Mouse (Mus musculus): ENCODE measurements around the gene Akap7. TPM values are rescaled to one million over a fixed set of nuclear protein-coding genes. Genes with fewer than 3 reads are reported as not detected.

Gene Akap7
- polyA plus RNA-seq, 1 experiment = 9.4 TPM

- no peaks in the 10 kb centered on the region for H3K4me1 ChIP-seq (ENCODE audit: control insufficient read depth, insufficient read depth, low read length)
- H3K27me3 ChIP-seq (ENCODE audit: control insufficient read depth, insufficient read depth, low read length) = no peaks in the 10 kb centered on the region
- H3K27ac ChIP-seq (ENCODE audit: control insufficient read depth, insufficient read depth, low read depth, low read length) = no peak overlapping the region
- H3K36me3 ChIP-seq (ENCODE audit: control insufficient read depth, insufficient read depth, low read length) = no peaks in the 10 kb centered on the region
- no peak overlapping the region for H3K4me3 ChIP-seq (ENCODE audit: control insufficient read depth, low read depth, low read length)
- no peak for TF ChIP-seq CTCF (IDR thresholded peaks at IDR 0.05; ENCODE audit: control insufficient read depth, insufficient read depth, insufficient replicate concordance, low read depth, low read length)
- no peak for TF ChIP-seq POLR2A (IDR thresholded peaks at IDR 0.05; ENCODE audit: control insufficient read depth, low read depth, low read length)
Observed at GRCm38 (mm10) chr10:25291053-25291452, 16.6 kb downstream of the Akap7 start.

GRCm38 (mm10) chr10:25285100-25285811 is 22.4 kb downstream of the Akap7 start:
- Histone ChIP-seq H3K4me1 (ENCODE audit: control insufficient read depth, insufficient read depth, low read length) (no peaks in the 10 kb centered on the region), H3K36me3 (ENCODE audit: control insufficient read depth, insufficient read depth, low read length) (no peaks in the 10 kb centered on the region), H3K27ac (ENCODE audit: control insufficient read depth, insufficient read depth, low read depth, low read length) (no peak overlapping the region), H3K27me3 (ENCODE audit: control insufficient read depth, insufficient read depth, low read length) (no peaks in the 10 kb centered on the region), H3K4me3 (ENCODE audit: control insufficient read depth, low read depth, low read length) (no peak overlapping the region)
- TF ChIP-seq POLR2A (IDR thresholded peaks at IDR 0.05; ENCODE audit: control insufficient read depth, low read depth, low read length) (no peak), CTCF (IDR thresholded peaks at IDR 0.05; ENCODE audit: control insufficient read depth, insufficient read depth, insufficient replicate concordance, low read depth, low read length) (no peak)

GRCm38 (mm10) chr10:25284427-25285099 is 23.1 kb downstream of the Akap7 start:
- TF ChIP-seq CTCF (IDR thresholded peaks at IDR 0.05; ENCODE audit: control insufficient read depth, insufficient read depth, insufficient replicate concordance, low read depth, low read length) (no peak), POLR2A (IDR thresholded peaks at IDR 0.05; ENCODE audit: control insufficient read depth, low read depth, low read length) (no peak)
- Histone ChIP-seq H3K27me3 (ENCODE audit: control insufficient read depth, insufficient read depth, low read length) (no peaks in the 10 kb centered on the region), H3K4me1 (ENCODE audit: control insufficient read depth, insufficient read depth, low read length) (no peaks in the 10 kb centered on the region), H3K36me3 (ENCODE audit: control insufficient read depth, insufficient read depth, low read length) (no peaks in the 10 kb centered on the region), H3K27ac (ENCODE audit: control insufficient read depth, insufficient read depth, low read depth, low read length) (no peak overlapping the region), H3K4me3 (ENCODE audit: control insufficient read depth, low read depth, low read length) (no peak overlapping the region)

GRCm38 (mm10) chr10:25283397-25283796 is 24.3 kb downstream of the Akap7 start:
- Histone ChIP-seq H3K4me1 (ENCODE audit: control insufficient read depth, insufficient read depth, low read length) (no peaks in the 10 kb centered on the region), H3K36me3 (ENCODE audit: control insufficient read depth, insufficient read depth, low read length) (no peaks in the 10 kb centered on the region)

GRCm38 (mm10) chr10:25280141-25280540 is 27.5 kb downstream of the Akap7 start:
- Histone ChIP-seq H3K4me3 (ENCODE audit: control insufficient read depth, low read depth, low read length) (no peak overlapping the region), H3K27me3 (ENCODE audit: control insufficient read depth, insufficient read depth, low read length) (no peaks in the 10 kb centered on the region), H3K36me3 (ENCODE audit: control insufficient read depth, insufficient read depth, low read length) (no peaks in the 10 kb centered on the region), H3K4me1 (ENCODE audit: control insufficient read depth, insufficient read depth, low read length) (no peaks in the 10 kb centered on the region), H3K27ac (ENCODE audit: control insufficient read depth, insufficient read depth, low read depth, low read length) (no peak overlapping the region)
- TF ChIP-seq POLR2A (IDR thresholded peaks at IDR 0.05; ENCODE audit: control insufficient read depth, low read depth, low read length) = no peak

More at GRCm38 (mm10) chr10:25283397-25283796, 24.3 kb downstream of the Akap7 start:
- no peak overlapping the region for H3K4me3 ChIP-seq (ENCODE audit: control insufficient read depth, low read depth, low read length)
- H3K27ac ChIP-seq (ENCODE audit: control insufficient read depth, insufficient read depth, low read depth, low read length) = no peak overlapping the region
- H3K27me3 ChIP-seq (ENCODE audit: control insufficient read depth, insufficient read depth, low read length) = no peaks in the 10 kb centered on the region
- TF ChIP-seq POLR2A (IDR thresholded peaks at IDR 0.05; ENCODE audit: control insufficient read depth, low read depth, low read length) (no peak), CTCF (IDR thresholded peaks at IDR 0.05; ENCODE audit: control insufficient read depth, insufficient read depth, insufficient replicate concordance, low read depth, low read length) (no peak)

GRCm38 (mm10) chr10:25279406-25279805 is 28.3 kb downstream of the Akap7 start:
- Histone ChIP-seq H3K36me3 (ENCODE audit: control insufficient read depth, insufficient read depth, low read length) (no peaks in the 10 kb centered on the region), H3K4me1 (ENCODE audit: control insufficient read depth, insufficient read depth, low read length) (peaks cover 6% of the 10 kb centered on the region), H3K27ac (ENCODE audit: control insufficient read depth, insufficient read depth, low read depth, low read length) (no peak overlapping the region; the same call in 1 of the 2 replicates), H3K4me3 (ENCODE audit: control insufficient read depth, low read depth, low read length) (no peak overlapping the region), H3K27me3 (ENCODE audit: control insufficient read depth, insufficient read depth, low read length) (no peaks in the 10 kb centered on the region)
- no peak for TF ChIP-seq CTCF (IDR thresholded peaks at IDR 0.05; ENCODE audit: control insufficient read depth, insufficient read depth, insufficient replicate concordance, low read depth, low read length)

GRCm38 (mm10) chr10:25275492-25275891 is 32.2 kb downstream of the Akap7 start:
- TF ChIP-seq CTCF (IDR thresholded peaks at IDR 0.05; ENCODE audit: control insufficient read depth, insufficient read depth, insufficient replicate concordance, low read depth, low read length) = no peak
- TF ChIP-seq POLR2A (IDR thresholded peaks at IDR 0.05; ENCODE audit: control insufficient read depth, low read depth, low read length) = no peak
- Histone ChIP-seq H3K4me1 (ENCODE audit: control insufficient read depth, insufficient read depth, low read length) (peaks cover 8% of the 10 kb centered on the region), H3K4me3 (ENCODE audit: control insufficient read depth, low read depth, low read length) (no peak overlapping the region), H3K36me3 (ENCODE audit: control insufficient read depth, insufficient read depth, low read length) (no peaks in the 10 kb centered on the region), H3K27ac (ENCODE audit: control insufficient read depth, insufficient read depth, low read depth, low read length) (no peak overlapping the region), H3K27me3 (ENCODE audit: control insufficient read depth, insufficient read depth, low read length) (no peaks in the 10 kb centered on the region)

All from testis, adult 2 months (tissue).